Mouse (Mus musculus): ENCODE data around the gene Tdrd1.

- TF ChIP-seq CTCF (IDR thresholded peaks at IDR 0.05; ENCODE audit: low read depth) (no peak), EP300 (IDR thresholded peaks at IDR 0.05; ENCODE audit: low read depth) (no peak)
These were observed 30.4 kb downstream of the Tdrd1 start for GRCm38 (mm10) chr19:56856455-56856854.

All from liver, embryonic 14.5 days (tissue).